Mouse (Mus musculus): Measurements from ENCODE around the gene Pa2g4. TPM values are rescaled to one million over a fixed set of nuclear protein-coding genes. Genes with fewer than 3 reads are reported as not detected.

The Pa2g4 gene
- total RNA-seq, 2 experiments from 2014 or later: 58.3 TPM

Small RNAs within 50 kb of the gene (microRNA-seq; reads per million reads assigned to microRNA genes)
- gene Gm47275: 0 reads per million in 2 experiments
- 0 reads per million in 2 experiments for gene Mir6916
- 0 reads per million in 2 experiments for gene Mir6917

Other genes starting within 250 kb of the Pa2g4 start
- gene Cnpy2, start 243.5 kb downstream of the Pa2g4 start, total RNA-seq (2021): 10 to 100 TPM; 65.8 to 68.7 TPM
- 100 to 1,000 TPM; 222 to 232 TPM for gene Cs, start 228.3 kb downstream of the Pa2g4 start, total RNA-seq (2021)
- 10 to 100 TPM; 58.5 to 60.4 TPM for gene Coq10a, start 197.0 kb downstream of the Pa2g4 start, total RNA-seq (2021)
- 10 to 100 TPM; 51.0 to 52.2 TPM for gene Ankrd52, start 188.9 kb downstream of the Pa2g4 start, total RNA-seq (2021)
- not detected for gene Slc39a5, start 164.8 kb downstream of the Pa2g4 start, total RNA-seq (2021)
- gene Nabp2, start 154.5 kb downstream of the Pa2g4 start, total RNA-seq (2021): 10 to 100 TPM; 81.2 to 85.5 TPM
- 10 to 100 TPM; 78.9 to 81.5 TPM for gene Rnf41, start 154.3 kb downstream of the Pa2g4 start, total RNA-seq (2021)
- gene Smarcc2, start 106.7 kb downstream of the Pa2g4 start, total RNA-seq (2021): 100 to 1,000 TPM; 265 to 267 TPM
- gene Myl6, start 71.8 kb downstream of the Pa2g4 start, total RNA-seq (2021): 100 to 1,000 TPM; 576 to 616 TPM
- gene Myl6b, start 67.3 kb downstream of the Pa2g4 start, total RNA-seq (2021): 10 to 100 TPM; 31.5 to 34.9 TPM
- 10 to 100 TPM; 13.1 to 13.2 TPM for gene Esyt1, start 40.1 kb downstream of the Pa2g4 start, total RNA-seq (2021)
- 10 to 100 TPM; 15.9 to 20.7 TPM for gene Zc3h10, start 18.2 kb downstream of the Pa2g4 start, total RNA-seq (2021)
- 1,000 to 10,000 TPM; 1,493 to 1,582 TPM for gene Rpl41, start 16.7 kb downstream of the Pa2g4 start, total RNA-seq (2021)
- gene Erbb3, start 23.7 kb upstream of the Pa2g4 start, total RNA-seq (2021): 1 to 10 TPM; 5.1 to 5.2 TPM
- gene Rps26, start 60.8 kb upstream of the Pa2g4 start, total RNA-seq (2021): 100 to 1,000 TPM; 232 to 257 TPM
- 10 to 100 TPM; 12.8 to 17.6 TPM for gene Ikzf4, start 80.0 kb upstream of the Pa2g4 start, total RNA-seq (2021)
- 10 to 100 TPM; 12.2 to 12.4 TPM for gene Suox, start 108.1 kb upstream of the Pa2g4 start, total RNA-seq (2021)
- gene Rab5b, start 130.3 kb upstream of the Pa2g4 start, total RNA-seq (2021): 100 to 1,000 TPM; 131 to 136 TPM
- under 1 TPM; 0.54 to 0.88 TPM for gene Pmel, start 138.2 kb upstream of the Pa2g4 start, total RNA-seq (2021)
- gene Cdk2, start 139.0 kb upstream of the Pa2g4 start, total RNA-seq (2021): 1 to 10 TPM; 1.4 to 2.6 TPM
- gene Dgka, start 178.9 kb upstream of the Pa2g4 start, total RNA-seq (2021): 1 to 10 TPM; 8.2 to 8.5 TPM
- gene Pym1, start 181.9 kb upstream of the Pa2g4 start, total RNA-seq (2021): 10 to 100 TPM; 25.0 to 25.7 TPM
- gene Mmp19, start 224.9 kb upstream of the Pa2g4 start, total RNA-seq (2021): under 1 TPM; 0.63 to 0.66 TPM
- gene Dnajc14, start 238.1 kb upstream of the Pa2g4 start, total RNA-seq (2021): 10 to 100 TPM; 64.6 to 67.0 TPM
- gene Tmem198b, start 238.4 kb upstream of the Pa2g4 start, total RNA-seq (2021): 1 to 10 TPM; 6.9 to 7.1 TPM